Mouse (Mus musculus) fibroblast of lung, adult 2 months (primary cell): Measurements from ENCODE around the gene Fam161a.
A peak's percentile ranks its signal among the peaks of the same experiment; 100 is the strongest.
"Not testable (repeated sequence)": the region's sequence is repeated elsewhere in the genome, so short reads cannot be mapped to it uniquely, and the experiment has no call there.

Experiments used
- DNase-seq: peaks from one replicate; pipeline ENCODE4 v3.0.0-alpha.2; 2011; ENCODE audit warnings: low read depth

Fam161a gene

DNA sequence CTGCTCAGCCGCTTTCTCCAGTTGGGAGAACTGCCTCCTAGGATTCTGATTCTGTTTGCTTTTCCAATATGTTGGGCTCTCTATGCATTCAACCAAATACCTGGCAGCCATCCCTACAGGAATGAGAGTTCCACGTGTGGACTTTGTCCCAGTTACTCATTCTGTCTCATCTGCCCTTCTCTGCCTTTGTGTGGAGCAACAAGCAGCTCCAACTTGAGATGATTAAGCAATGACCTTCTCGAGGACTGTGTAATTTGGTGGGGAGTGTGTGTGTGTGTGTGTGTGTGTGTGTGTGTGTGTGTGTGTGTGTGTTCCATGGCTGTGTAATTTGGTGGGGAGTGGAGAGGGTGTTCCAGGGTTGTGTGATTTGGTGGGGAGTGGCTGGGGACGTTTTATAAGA is 45.0 kb downstream of the Fam161a start:
- DNase-seq = no peak

DNA sequence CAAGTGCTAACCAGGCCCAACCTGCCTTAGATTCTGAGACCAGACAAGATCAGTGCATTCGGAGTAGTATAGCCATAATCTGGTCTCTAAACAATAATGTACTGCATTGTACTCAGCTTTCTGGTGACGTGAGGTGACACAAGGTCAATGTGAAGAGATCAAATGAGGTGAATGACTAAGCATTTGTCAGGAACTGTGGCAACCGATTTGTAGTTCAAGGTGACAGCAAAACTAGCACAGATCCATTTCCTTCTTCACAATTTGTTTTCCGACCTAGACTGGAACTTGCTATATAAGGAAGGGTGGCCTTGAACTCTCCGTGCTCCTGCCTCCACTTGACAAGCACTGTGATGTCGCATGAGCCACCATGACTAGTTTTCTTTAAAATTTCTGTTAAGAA is 55.8 kb downstream of the Fam161a start:
- DNase-seq = no peak

DNA sequence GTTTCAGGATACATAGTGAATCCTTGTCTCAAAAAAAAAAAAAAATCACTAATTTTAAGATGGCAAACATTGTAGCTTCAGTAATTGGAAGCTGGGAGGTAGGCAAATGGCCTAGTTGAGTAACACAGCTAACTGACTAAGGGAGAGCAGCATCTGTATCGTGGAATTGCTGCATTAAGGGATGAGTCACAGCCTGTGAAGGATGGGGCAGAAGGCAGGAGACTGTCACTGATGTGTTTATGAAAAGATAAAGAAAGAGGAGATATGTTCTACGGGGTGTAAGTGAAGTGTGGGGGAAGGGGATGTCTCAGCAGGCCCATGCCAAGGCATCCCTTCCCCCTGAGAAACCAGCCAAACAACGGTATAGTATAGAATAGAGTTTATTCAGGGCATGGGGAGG is 56.5 kb downstream of the Fam161a start:
- no peak for DNase-seq

DNA sequence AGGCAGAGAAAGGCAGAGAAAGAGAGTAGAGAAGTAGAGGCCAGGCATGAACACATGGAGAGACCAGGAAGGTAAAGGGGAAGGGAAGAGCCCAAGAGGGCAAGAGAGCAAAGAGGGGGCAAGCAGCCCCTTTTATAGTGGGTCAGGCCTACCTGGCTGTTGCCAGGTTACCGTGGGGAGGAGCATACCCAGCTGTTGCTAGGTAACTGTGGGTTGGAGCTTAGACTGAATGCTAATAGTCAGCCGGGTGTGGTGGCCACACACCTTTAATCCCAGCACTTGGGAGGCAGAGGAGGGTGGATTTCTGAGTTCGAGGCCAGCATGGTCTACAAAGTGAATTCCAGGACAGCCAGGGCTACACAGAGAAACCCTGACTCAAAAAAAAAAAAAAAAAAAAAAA is 56.9 kb downstream of the Fam161a start:
- DNase-seq = not testable (repeated sequence)

- no peak for DNase-seq
Measured at GRCm38 (mm10) chr11:23065167-23065668, 57.9 kb downstream of the Fam161a start.

DNA sequence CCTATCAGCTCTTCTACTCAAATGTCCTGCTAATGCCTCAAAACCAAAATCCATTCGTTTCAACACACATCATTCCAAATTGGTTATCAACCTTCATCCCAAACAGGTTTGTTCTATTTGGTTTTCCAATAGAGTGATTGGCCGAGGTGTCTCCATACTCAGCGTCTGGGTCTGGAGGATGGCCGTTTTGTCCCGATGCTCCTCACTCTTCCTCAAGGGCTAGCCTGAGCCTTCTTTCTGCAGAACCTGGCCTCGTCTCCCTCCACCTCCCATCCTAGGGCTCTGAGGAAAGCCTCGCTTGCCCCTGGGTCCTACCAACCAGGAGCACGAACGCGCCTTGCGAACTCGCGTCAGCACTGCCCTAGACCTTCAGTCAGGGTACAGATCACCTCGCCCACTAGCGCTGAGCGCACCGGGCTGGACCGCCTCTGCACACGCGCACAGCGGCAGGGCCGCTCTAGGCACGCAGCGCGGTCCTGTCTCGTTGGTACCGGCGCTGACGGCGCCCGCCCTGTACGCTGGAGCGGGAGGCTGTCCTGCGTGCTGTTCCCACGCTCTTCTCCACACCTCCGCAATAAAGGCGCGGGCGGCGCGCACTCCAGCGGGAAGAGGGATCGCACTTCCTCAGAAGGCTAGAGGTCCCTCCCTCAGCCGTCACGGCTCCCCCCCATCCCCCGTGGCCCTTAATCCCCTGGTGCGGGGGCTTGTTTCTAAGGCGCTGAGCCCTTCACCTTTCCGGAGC is 60.2 kb downstream of the Fam161a start:
- DNase-seq = peak; percentile 81

GRCm38 (mm10) chr11:23068201-23068600 is 60.9 kb downstream of the Fam161a start:
- no peak for DNase-seq

DNA sequence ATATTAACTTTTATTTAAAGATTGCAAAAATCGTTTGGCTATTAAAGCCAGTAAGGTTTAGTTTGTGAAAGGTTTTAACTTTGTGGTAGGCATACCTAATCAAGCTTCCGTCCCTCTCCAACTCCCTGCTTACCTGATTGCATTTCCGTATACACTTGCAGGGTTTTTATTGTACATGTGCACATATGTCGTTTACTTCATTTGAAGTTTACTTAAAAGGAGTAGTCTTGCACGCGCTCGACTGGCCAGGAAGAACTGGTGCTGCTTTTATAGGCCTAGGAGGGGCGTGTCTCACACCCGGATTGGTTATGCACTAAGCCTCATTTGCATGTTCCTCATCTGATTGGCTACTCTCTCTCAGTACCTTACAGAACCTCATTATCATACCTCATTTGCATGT is 61.7 kb downstream of the Fam161a start:
- DNase-seq = not testable (repeated sequence)

DNA sequence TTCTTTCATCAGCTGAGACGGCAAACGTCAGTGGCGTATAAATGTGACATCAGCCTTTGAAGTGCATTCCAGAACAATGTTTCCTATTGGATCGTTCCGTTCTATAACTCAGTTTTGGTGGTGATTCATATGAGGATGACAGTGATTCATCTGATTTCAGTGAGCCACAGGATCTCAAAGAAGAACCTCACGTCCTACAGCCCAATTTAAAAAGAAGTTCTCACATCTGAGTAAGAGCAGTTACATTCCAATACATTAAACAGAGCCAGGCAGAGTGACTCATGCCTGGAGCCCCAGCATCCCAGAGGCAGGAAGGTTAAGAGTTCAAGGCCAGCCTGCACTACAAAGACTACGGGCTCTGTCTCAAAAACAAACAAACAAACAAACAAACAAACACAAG is 67.5 kb downstream of the Fam161a start:
- DNase-seq = peak; percentile 31

- DNase-seq = no peak
Measured at GRCm38 (mm10) chr11:23078541-23078940, 71.2 kb downstream of the Fam161a start.
